ENCODE assay signal across 8 mouse cellular contexts in genomic region chr9:25480676-25481075, GRCm38 (mm10). TPM values are rescaled to one million over a fixed set of nuclear protein-coding genes. Genes with fewer than 3 reads are reported as not detected.
DNase-seq lines count a peak whose midpoint lies in the region; ATAC-seq lines count a peak whose summit lies in the region.

No protein-coding gene starts in this region.

- H3K4me3 ChIP-seq in heart, embryonic 15.5 days = no peak overlapping the region
- no peak overlapping the region for H3K4me3 ChIP-seq in heart, embryonic 10.5 days
- no peak overlapping the region; the same call in 1 of the 2 replicates for H3K4me3 ChIP-seq in midbrain, embryonic 15.5 days
- no peak overlapping the region for H3K4me3 ChIP-seq in midbrain, embryonic 11.5 days (ENCODE audit: low read depth, low read length)
- H3K4me3 ChIP-seq in limb, embryonic 12.5 days (replicated peaks) = no peak overlapping the region
- no peak overlapping the region for H3K4me3 ChIP-seq in stomach, embryonic 16.5 days (replicated peaks; ENCODE audit: low read length)

- H3K4me2 ChIP-seq in heart, embryonic 15.5 days = 0 out of 2 replicates have a peak overlapping the region, but pooled peaks have one; percentile 90
- peak overlapping the region; percentile 91; the same call in 1 of the 2 replicates for H3K4me2 ChIP-seq in midbrain, embryonic 15.5 days
- H3K4me2 ChIP-seq in midbrain, embryonic 11.5 days = no peak overlapping the region
- peak overlapping the region; percentile 72; the same call in 1 of the 2 replicates for H3K4me2 ChIP-seq in limb, embryonic 12.5 days
- peak overlapping the region; percentile 85; the same call in 1 of the 2 replicates for H3K4me2 ChIP-seq in stomach, embryonic 16.5 days (ENCODE audit: low read depth, low read length)

- H3K9ac ChIP-seq in heart, embryonic 15.5 days = no peak overlapping the region
- no peak overlapping the region for H3K9ac ChIP-seq in midbrain, embryonic 15.5 days
- H3K9ac ChIP-seq in midbrain, embryonic 11.5 days (ENCODE audit: low read length) = no peak overlapping the region
- H3K9ac ChIP-seq in limb, embryonic 12.5 days (replicated peaks) = no peak overlapping the region
- peak overlapping the region; percentile 48; the same call in 1 of the 2 replicates for H3K9ac ChIP-seq in stomach, embryonic 16.5 days (ENCODE audit: low read length)

- DNase-seq in heart, embryonic 10.5 days (ENCODE audit: low spot score) = no peak
- no peak for DNase-seq in midbrain, embryonic 11.5 days (ENCODE audit: low spot score, missing footprints)
- no peak for DNase-seq in frontal cortex, postnatal 10 days (ENCODE audit: low spot score in 2 of 2)
- no peak for DNase-seq in left cerebral cortex, postnatal 14 days (ENCODE audit: low spot score in 2 of 2)

- no peaks in the 10 kb centered on the region for H3K27me3 ChIP-seq in heart, embryonic 15.5 days
- H3K27me3 ChIP-seq in heart, embryonic 10.5 days (ENCODE audit: insufficient read depth, poor library complexity, severe bottlenecking) = no peaks in the 10 kb centered on the region
- 0 out of 2 replicates have a peak, but pooled peaks cover 5% of the 10 kb centered on the region for H3K27me3 ChIP-seq in midbrain, embryonic 15.5 days (replicated peaks)
- no peaks in the 10 kb centered on the region for H3K27me3 ChIP-seq in midbrain, embryonic 11.5 days (ENCODE audit: control insufficient read depth, insufficient read depth, low read length)
- H3K27me3 ChIP-seq in limb, embryonic 12.5 days = no peaks in the 10 kb centered on the region
- H3K27me3 ChIP-seq in stomach, embryonic 16.5 days (ENCODE audit: control insufficient read depth, insufficient read depth, low read length) = no peaks in the 10 kb centered on the region

- no peaks in the 10 kb centered on the region for H3K9me3 ChIP-seq in heart, embryonic 15.5 days (replicated peaks)
- no peaks in the 10 kb centered on the region for H3K9me3 ChIP-seq in heart, embryonic 10.5 days
- H3K9me3 ChIP-seq in midbrain, embryonic 15.5 days = no peaks in the 10 kb centered on the region
- no peaks in the 10 kb centered on the region for H3K9me3 ChIP-seq in midbrain, embryonic 11.5 days (ENCODE audit: control insufficient read depth, low read length)
- no peaks in the 10 kb centered on the region for H3K9me3 ChIP-seq in limb, embryonic 12.5 days
- no peaks in the 10 kb centered on the region for H3K9me3 ChIP-seq in stomach, embryonic 16.5 days (replicated peaks; ENCODE audit: control insufficient read depth, low read length)

- peak overlapping the region; percentile 20; the same call in 1 of the 2 replicates for H3K27ac ChIP-seq in heart, embryonic 15.5 days
- H3K27ac ChIP-seq in heart, embryonic 10.5 days = no peak overlapping the region
- H3K27ac ChIP-seq in midbrain, embryonic 15.5 days = no peak overlapping the region
- H3K27ac ChIP-seq in midbrain, embryonic 11.5 days (ENCODE audit: low read depth, low read length) = no peak overlapping the region
- H3K27ac ChIP-seq in limb, embryonic 12.5 days = 0 out of 2 replicates have a peak overlapping the region, but pooled peaks have one; percentile 20
- H3K27ac ChIP-seq in stomach, embryonic 16.5 days (ENCODE audit: low read length) = no peak overlapping the region

- no peak for ATAC-seq in heart, embryonic 15.5 days (replicated peaks; ENCODE audit: insufficient number of reproducible peaks, insufficient read depth, low FRiP score, low read depth)
- no peak for ATAC-seq in midbrain, embryonic 15.5 days (replicated peaks)
- no peak for ATAC-seq in midbrain, embryonic 11.5 days (ENCODE audit: low FRiP score)
- no peak for ATAC-seq in limb, embryonic 12.5 days (ENCODE audit: insufficient number of reproducible peaks, insufficient read depth, low FRiP score, low TSS enrichment, low read depth)
- ATAC-seq in stomach, embryonic 16.5 days (ENCODE audit: insufficient read depth, low FRiP score) = no peak

- peaks cover 38% of the 10 kb centered on the region for H3K4me1 ChIP-seq in heart, embryonic 15.5 days (replicated peaks)
- peaks cover 44% of the 10 kb centered on the region for H3K4me1 ChIP-seq in heart, embryonic 10.5 days
- H3K4me1 ChIP-seq in midbrain, embryonic 15.5 days = peaks cover 13% of the 10 kb centered on the region; the same call in 1 of the 2 replicates
- no peaks in the 10 kb centered on the region for H3K4me1 ChIP-seq in midbrain, embryonic 11.5 days (ENCODE audit: control insufficient read depth, insufficient read depth, low read length)
- H3K4me1 ChIP-seq in limb, embryonic 12.5 days (replicated peaks) = peaks cover 35% of the 10 kb centered on the region
- H3K4me1 ChIP-seq in stomach, embryonic 16.5 days (ENCODE audit: control insufficient read depth, insufficient read depth, low read length) = peaks cover 34% of the 10 kb centered on the region

- no peaks in the 10 kb centered on the region for H3K36me3 ChIP-seq in heart, embryonic 15.5 days
- H3K36me3 ChIP-seq in heart, embryonic 10.5 days = no peaks in the 10 kb centered on the region
- H3K36me3 ChIP-seq in midbrain, embryonic 15.5 days (replicated peaks) = no peaks in the 10 kb centered on the region
- no peaks in the 10 kb centered on the region for H3K36me3 ChIP-seq in midbrain, embryonic 11.5 days (ENCODE audit: control insufficient read depth, insufficient read depth, low read length)
- no peaks in the 10 kb centered on the region for H3K36me3 ChIP-seq in limb, embryonic 12.5 days
- no peaks in the 10 kb centered on the region for H3K36me3 ChIP-seq in stomach, embryonic 16.5 days (ENCODE audit: control insufficient read depth, insufficient read depth, low read length)

- 88% methylated on average over 2 of the region's 2 CpGs for WGBS in heart, embryonic 15.5 days
- WGBS in heart, embryonic 10.5 days = 86% methylated on average over 2 of the region's 2 CpGs
- WGBS in midbrain, embryonic 15.5 days = 96% methylated on average over 2 of the region's 2 CpGs
- 96% methylated on average over 2 of the region's 2 CpGs for WGBS in midbrain, embryonic 11.5 days
- WGBS in limb, embryonic 12.5 days = 76% methylated on average over 2 of the region's 2 CpGs
- 70% methylated on average over 2 of the region's 2 CpGs for WGBS in stomach, embryonic 16.5 days

- intact Hi-C loops in left cerebral cortex, postnatal 14 days (cut with DNase I) = loop anchor here (5.0 kb wide), 3 partner anchors 87 to 163 kb away; no protein-coding TSS in a partner anchor

RNA-seq across cellular contexts. Expression of gene Eepd1, which starts 0.7 kb away (rescaled TPM):
- polyA plus RNA-seq in heart, embryonic 15.5 days (2015; fragmentation: Nextera tagmentation; extraction: Ambion mirVana) = 21.4 and 21.5 TPM in 2 replicates
- 22.6 and 24.2 TPM in 2 replicates for polyA plus RNA-seq in heart, embryonic 10.5 days (2016; fragmentation: Nextera tagmentation; extraction: Ambion mirVana)
- 9.4 and 10.8 TPM in 2 replicates for polyA plus RNA-seq in midbrain, embryonic 15.5 days (2015; fragmentation: Nextera tagmentation; extraction: Ambion mirVana)
- polyA plus RNA-seq in midbrain, embryonic 11.5 days (2014; fragmentation: Nextera tagmentation; extraction: Ambion mirVana) = 5.5 and 7.8 TPM in 2 replicates
- polyA plus RNA-seq in limb, embryonic 12.5 days (2016; fragmentation: Nextera tagmentation; extraction: Ambion mirVana) = 24.1 and 24.3 TPM in 2 replicates
- polyA plus RNA-seq in stomach, embryonic 16.5 days (2015; fragmentation: Nextera tagmentation; extraction: Ambion mirVana) = 14.9 and 16.0 TPM in 2 replicates
- 10 to 100 TPM; 16.1 to 17.6 TPM for total RNA-seq in left cerebral cortex, postnatal 14 days (2021)

Comparison
In these comparisons a context has a peak if more than half of its experiments do, and no peak if none do; other contexts are left out.
1. H3K27ac ChIP-seq: peak in heart, embryonic 15.5 days (single experiment) and limb, embryonic 12.5 days (single experiment); none in heart, embryonic 10.5 days (single experiment), midbrain, embryonic 15.5 days (single experiment), midbrain, embryonic 11.5 days (single experiment) and stomach, embryonic 16.5 days (single experiment).